Mouse (Mus musculus): Measurements from ENCODE around the gene Paqr8. TPM values are rescaled to one million over a fixed set of nuclear protein-coding genes. Genes with fewer than 3 reads are reported as not detected.
A peak's percentile ranks its signal among the peaks of the same experiment; 100 is the strongest.

Paqr8 gene
- polyA plus RNA-seq, 1 experiment from 2014 or later, result 2.1 TPM

- Histone ChIP-seq H3K36me3 (ENCODE audit: insufficient read depth, low read length) (no peaks in the 10 kb centered on the region), H3K9me3 (replicated peaks; ENCODE audit: low read length) (no peaks in the 10 kb centered on the region), H3K9ac (ENCODE audit: low read depth, low read length) (no peak overlapping the region), H3K4me2 (ENCODE audit: low read length) (no peak overlapping the region), H3K27ac (no peak overlapping the region), H3K27me3 (ENCODE audit: insufficient read depth, low read length) (no peaks in the 10 kb centered on the region), H3K4me3 (replicated peaks; ENCODE audit: low read depth, low read length) (no peak overlapping the region), H3K4me1 (replicated peaks; ENCODE audit: insufficient read depth, low read length) (no peaks in the 10 kb centered on the region)
- no peak for DNase-seq (ENCODE audit: low spot score)
- no peak for ATAC-seq (replicated peaks; ENCODE audit: low FRiP score, low read depth)
- 83% methylated on average over 8 of the region's 8 CpGs for WGBS
- no peak for TF ChIP-seq CTCF (IDR thresholded peaks at IDR 0.05; ENCODE audit: low read depth)
Measured at GRCm38 (mm10) chr1:20905501-20906127, 15.2 kb downstream of the Paqr8 start.

- no peak overlapping the region for H3K9ac ChIP-seq (ENCODE audit: low read depth, low read length)
- no peak for DNase-seq (ENCODE audit: low spot score)
- H3K36me3 ChIP-seq (ENCODE audit: insufficient read depth, low read length), result no peaks in the 10 kb centered on the region
- H3K4me3 ChIP-seq (replicated peaks; ENCODE audit: low read depth, low read length), result no peak overlapping the region
- no peak for ATAC-seq (replicated peaks; ENCODE audit: low FRiP score, low read depth)
- H3K27ac ChIP-seq, result no peak overlapping the region
- WGBS, result 90% methylated on average over 9 of the region's 9 CpGs
- no peaks in the 10 kb centered on the region for H3K4me1 ChIP-seq (replicated peaks; ENCODE audit: insufficient read depth, low read length)
- TF ChIP-seq CTCF (IDR thresholded peaks at IDR 0.05; ENCODE audit: low read depth), result no peak
- no peaks in the 10 kb centered on the region for H3K9me3 ChIP-seq (replicated peaks; ENCODE audit: low read length)
- H3K27me3 ChIP-seq (ENCODE audit: insufficient read depth, low read length), result no peaks in the 10 kb centered on the region
- H3K4me2 ChIP-seq (ENCODE audit: low read length), result no peak overlapping the region
Measured at GRCm38 (mm10) chr1:20906128-20906515, 15.7 kb downstream of the Paqr8 start.

GRCm38 (mm10) chr1:20908541-20908940 is 18.1 kb downstream of the Paqr8 start:
- 62% methylated on average over 4 of the region's 4 CpGs for WGBS
- H3K9me3 ChIP-seq (replicated peaks; ENCODE audit: low read length), result no peaks in the 10 kb centered on the region
- H3K4me2 ChIP-seq (ENCODE audit: low read length), result no peak overlapping the region
- H3K27ac ChIP-seq, result no peak overlapping the region
- H3K9ac ChIP-seq (ENCODE audit: low read depth, low read length), result no peak overlapping the region
- H3K27me3 ChIP-seq (ENCODE audit: insufficient read depth, low read length), result no peaks in the 10 kb centered on the region
- H3K4me1 ChIP-seq (replicated peaks; ENCODE audit: insufficient read depth, low read length), result 0 out of 2 replicates have a peak, but pooled peaks cover 5% of the 10 kb centered on the region
- H3K36me3 ChIP-seq (ENCODE audit: insufficient read depth, low read length), result no peaks in the 10 kb centered on the region
- no peak for DNase-seq (ENCODE audit: low spot score)
- H3K4me3 ChIP-seq (replicated peaks; ENCODE audit: low read depth, low read length), result no peak overlapping the region
- TF ChIP-seq CTCF (IDR thresholded peaks at IDR 0.05; ENCODE audit: low read depth), result no peak
- no peak for ATAC-seq (replicated peaks; ENCODE audit: low FRiP score, low read depth)

DNA sequence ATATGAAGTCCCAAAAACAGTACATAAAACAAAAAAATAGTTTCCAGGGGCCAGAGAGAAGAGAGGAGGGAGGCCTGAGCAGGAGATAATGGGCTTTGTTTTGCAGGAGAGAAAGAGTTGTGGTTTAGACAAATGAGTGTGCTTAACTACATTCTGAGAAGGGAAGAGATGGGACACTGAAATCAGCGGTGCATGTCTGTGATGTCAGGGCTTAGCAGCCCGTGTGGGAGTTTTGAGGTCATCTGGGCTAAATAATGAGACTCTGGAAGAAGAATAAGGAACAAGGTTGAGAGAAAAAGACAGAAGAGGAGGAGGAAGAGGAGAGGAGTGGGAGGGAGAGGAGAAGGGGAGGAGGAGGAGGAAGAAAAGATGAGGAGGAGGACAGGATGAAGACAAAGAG is 21.7 kb downstream of the Paqr8 start:
- Histone ChIP-seq H3K4me3 (replicated peaks; ENCODE audit: low read depth, low read length) (no peak overlapping the region), H3K27me3 (ENCODE audit: insufficient read depth, low read length) (no peaks in the 10 kb centered on the region), H3K4me2 (ENCODE audit: low read length) (0 out of 2 replicates have a peak overlapping the region, but pooled peaks have one; percentile 21), H3K36me3 (ENCODE audit: insufficient read depth, low read length) (no peaks in the 10 kb centered on the region), H3K9ac (ENCODE audit: low read depth, low read length) (0 out of 2 replicates have a peak overlapping the region, but pooled peaks have one; percentile 9), H3K27ac (peak overlapping the region; percentile 57; the same call in 1 of the 2 replicates), H3K9me3 (replicated peaks; ENCODE audit: low read length) (no peaks in the 10 kb centered on the region), H3K4me1 (replicated peaks; ENCODE audit: insufficient read depth, low read length) (0 out of 2 replicates have a peak, but pooled peaks cover 5% of the 10 kb centered on the region)
- WGBS, result 15% methylated on average over 2 of the region's 2 CpGs
- DNase-seq (ENCODE audit: low spot score) (peak; percentile 51), ATAC-seq (replicated peaks; ENCODE audit: low FRiP score, low read depth) (peak; percentile 23; the same call in 1 of the 2 replicates)
- no peak for TF ChIP-seq CTCF (IDR thresholded peaks at IDR 0.05; ENCODE audit: low read depth)

DNA sequence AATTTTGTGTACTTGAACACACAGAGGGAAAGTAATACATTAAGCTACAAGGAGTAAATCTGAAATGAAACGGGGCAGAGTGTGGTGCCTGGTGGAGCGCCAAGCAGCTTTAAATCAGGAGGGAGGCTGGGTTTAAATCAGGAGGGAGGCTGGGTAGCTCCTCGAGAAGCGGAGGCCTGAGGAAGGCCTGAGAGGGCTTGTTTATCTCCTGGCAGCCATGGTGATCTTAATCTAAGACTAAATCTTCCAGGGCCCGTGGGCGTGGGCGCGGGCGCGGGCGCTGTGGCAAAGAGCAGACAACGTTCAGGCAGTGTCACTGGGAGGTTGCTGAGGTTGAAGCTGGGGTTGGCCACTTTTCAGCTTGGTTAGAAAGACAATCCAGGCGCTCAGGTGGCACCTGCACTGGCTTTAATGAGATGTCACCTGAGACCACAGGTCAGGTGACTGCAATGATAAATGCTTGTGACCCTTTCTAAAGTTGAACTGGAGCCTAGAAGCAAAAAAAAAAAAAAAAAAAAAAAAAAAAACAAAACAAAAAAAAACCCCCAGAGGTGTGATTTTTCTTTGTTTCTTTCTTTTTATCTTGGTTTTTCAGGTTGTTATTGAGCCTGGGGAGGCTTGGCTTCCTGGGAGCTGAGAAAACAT is 22.2 kb downstream of the Paqr8 start:
- no peaks in the 10 kb centered on the region for H3K9me3 ChIP-seq (replicated peaks; ENCODE audit: low read length)
- ATAC-seq (replicated peaks; ENCODE audit: low FRiP score, low read depth) (peak; percentile 78), DNase-seq (ENCODE audit: low spot score) (peak; percentile 80)
- H3K27ac ChIP-seq, result peak overlapping the region; percentile 57
- no peaks in the 10 kb centered on the region for H3K36me3 ChIP-seq (ENCODE audit: insufficient read depth, low read length)
- WGBS, result 24% methylated on average over 13 of the region's 13 CpGs
- 0 out of 2 replicates have a peak overlapping the region, but pooled peaks have one; percentile 9 for H3K9ac ChIP-seq (ENCODE audit: low read depth, low read length)
- H3K4me3 ChIP-seq (replicated peaks; ENCODE audit: low read depth, low read length), result no peak overlapping the region
- no peak for TF ChIP-seq CTCF (IDR thresholded peaks at IDR 0.05; ENCODE audit: low read depth)
- H3K27me3 ChIP-seq (ENCODE audit: insufficient read depth, low read length), result no peaks in the 10 kb centered on the region
- H3K4me1 ChIP-seq (replicated peaks; ENCODE audit: insufficient read depth, low read length), result 0 out of 2 replicates have a peak, but pooled peaks cover 5% of the 10 kb centered on the region
- H3K4me2 ChIP-seq (ENCODE audit: low read length), result peak overlapping the region; percentile 21; the same call in 1 of the 2 replicates

GRCm38 (mm10) chr1:20914769-20915168 is 24.4 kb downstream of the Paqr8 start:
- no peak for ATAC-seq (replicated peaks; ENCODE audit: low FRiP score, low read depth)
- DNase-seq (ENCODE audit: low spot score), result no peak
- WGBS, result 97% methylated on average over 3 of the region's 3 CpGs
- H3K4me2 ChIP-seq (ENCODE audit: low read length), result no peak overlapping the region
- TF ChIP-seq CTCF (IDR thresholded peaks at IDR 0.05; ENCODE audit: low read depth), result no peak
- H3K27me3 ChIP-seq (ENCODE audit: insufficient read depth, low read length), result no peaks in the 10 kb centered on the region
- H3K4me1 ChIP-seq (replicated peaks; ENCODE audit: insufficient read depth, low read length), result 0 out of 2 replicates have a peak, but pooled peaks cover 5% of the 10 kb centered on the region
- H3K36me3 ChIP-seq (ENCODE audit: insufficient read depth, low read length), result no peaks in the 10 kb centered on the region
- H3K9ac ChIP-seq (ENCODE audit: low read depth, low read length), result no peak overlapping the region
- H3K27ac ChIP-seq, result no peak overlapping the region
- no peaks in the 10 kb centered on the region for H3K9me3 ChIP-seq (replicated peaks; ENCODE audit: low read length)
- no peak overlapping the region for H3K4me3 ChIP-seq (replicated peaks; ENCODE audit: low read depth, low read length)
